In genomic region chr8:69956651-69957050, GRCm38 (mm10) we compare ENCODE assay signal across 26 mouse cellular contexts. TPM values are rescaled to one million over a fixed set of nuclear protein-coding genes. Genes with fewer than 3 reads are reported as not detected.
A peak's percentile ranks its signal among the peaks of the same experiment; 100 is the strongest.
DNase-seq lines count a peak whose midpoint lies in the region; TF ChIP-seq lines count a peak whose summit lies in the region.
"Had no signal": no experiment of that assay in that cellular context is flagged by ENCODE, and none has a peak within 500 bp of the region (broad histone marks: within the 10 kb centered on the region; RNA-seq: fewer than 3 reads in every experiment).

No protein-coding gene starts in this region.

- WGBS in heart, adult 2 months = 70% methylated on average over 2 of the region's 2 CpGs
- WGBS in heart, embryonic 10.5 days = 82% methylated on average over 2 of the region's 2 CpGs

- no peak for TF ChIP-seq CTCF in heart, adult 2 months (IDR thresholded peaks at IDR 0.05)
- no peak for TF ChIP-seq CTCF in testis, adult 2 months (IDR thresholded peaks at IDR 0.05; ENCODE audit: control insufficient read depth, insufficient read depth, insufficient replicate concordance, low read depth, low read length)

- no peak for TF ChIP-seq EP300 in heart, adult 2 months (IDR thresholded peaks at IDR 0.05; ENCODE audit: insufficient read depth, low read depth, low read length)

- no peak for TF ChIP-seq POLR2A in heart, adult 2 months (IDR thresholded peaks at IDR 0.05; ENCODE audit: insufficient read depth, low read depth, low read length)
- TF ChIP-seq POLR2A in testis, adult 2 months (IDR thresholded peaks at IDR 0.05; ENCODE audit: control insufficient read depth, low read depth, low read length) = no peak

- peak overlapping the region; percentile 66 for H3K27ac ChIP-seq in heart, adult 2 months
- no peak overlapping the region; the same call in 1 of the 2 replicates for H3K27ac ChIP-seq in heart, embryonic 10.5 days
- H3K27ac ChIP-seq in testis, adult 2 months (ENCODE audit: control insufficient read depth, insufficient read depth, low read depth, low read length) = peak overlapping the region; percentile 63; the same call in 1 of the 2 replicates
- H3K27ac ChIP-seq: left cerebral cortex, adult 2 months; liver, embryonic 13.5 days; macrophage; midbrain, embryonic 15.5 days; stomach, embryonic 15.5 days had no signal

- no peak overlapping the region for H3K9ac ChIP-seq in heart, adult 2 months (ENCODE audit: low read depth, low read length)
- H3K9ac ChIP-seq: kidney, embryonic 15.5 days; liver, embryonic 13.5 days; midbrain, embryonic 15.5 days; stomach, embryonic 15.5 days had no signal

- DNase-seq in heart, adult 2 months = no peak
- DNase-seq in heart, embryonic 10.5 days (ENCODE audit: low spot score) = no peak
- DNase-seq in testis, postnatal 10 days (ENCODE audit: low spot score) = no peak
- DNase-seq in adrenal gland, postnatal 36 days = peak; percentile 52 to 67
- DNase-seq in liver = no peak
- no peak for DNase-seq in thymus, postnatal 10 days (ENCODE audit: low spot score in 2 of 2)
- DNase-seq: cerebellum, adult 8-10 months; cerebellum, postnatal 25 days; gastrocnemius, postnatal 25 days; kidney, adult 18-20 months; kidney, postnatal 36 days; liver, embryonic 13.5 days; lung, adult 18-20 months; retina, postnatal 1 day; right cerebral cortex, postnatal 14 days; thymus, adult 18-20 months; thymus, postnatal 4 days had no signal

- H3K4me3 ChIP-seq in heart, adult 2 months = no peak overlapping the region
- no peak overlapping the region for H3K4me3 ChIP-seq in heart, embryonic 10.5 days
- peak overlapping the region; percentile 87 for H3K4me3 ChIP-seq in testis, adult 2 months (ENCODE audit: control insufficient read depth, low read depth, low read length)
- H3K4me3 ChIP-seq: kidney, embryonic 15.5 days; layer of hippocampus, adult 2 months; left cerebral cortex, adult 2 months; liver, embryonic 13.5 days; midbrain, embryonic 10.5 days; midbrain, embryonic 15.5 days; stomach, embryonic 15.5 days had no signal

- H3K9me3 ChIP-seq in heart, embryonic 10.5 days = no peaks in the 10 kb centered on the region
- H3K9me3 ChIP-seq: kidney, embryonic 15.5 days; liver, embryonic 13.5 days; midbrain, embryonic 10.5 days; midbrain, embryonic 15.5 days; stomach, embryonic 15.5 days had no signal

- H3K27me3 ChIP-seq in heart, adult 2 months (ENCODE audit: control insufficient read depth, insufficient read depth, low read length) = no peaks in the 10 kb centered on the region
- no peaks in the 10 kb centered on the region for H3K27me3 ChIP-seq in heart, embryonic 10.5 days (ENCODE audit: insufficient read depth, poor library complexity, severe bottlenecking)
- H3K27me3 ChIP-seq in testis, adult 2 months (ENCODE audit: control insufficient read depth, insufficient read depth, low read length) = no peaks in the 10 kb centered on the region
- H3K27me3 ChIP-seq: kidney, embryonic 15.5 days; liver, embryonic 13.5 days; midbrain, embryonic 15.5 days; stomach, embryonic 15.5 days had no signal

- peaks cover 18% of the 10 kb centered on the region for H3K79me2 ChIP-seq in heart, adult 2 months (replicated peaks; ENCODE audit: control insufficient read depth, insufficient read depth, low read length)

- H3K36me3 ChIP-seq in heart, adult 2 months (ENCODE audit: control insufficient read depth, insufficient read depth, low read length) = peaks cover 14% of the 10 kb centered on the region
- H3K36me3 ChIP-seq in heart, embryonic 10.5 days = no peaks in the 10 kb centered on the region
- H3K36me3 ChIP-seq in testis, adult 2 months (ENCODE audit: control insufficient read depth, insufficient read depth, low read length) = no peaks in the 10 kb centered on the region
- H3K36me3 ChIP-seq: liver, embryonic 13.5 days; midbrain, embryonic 15.5 days; stomach, embryonic 15.5 days had no signal

- H3K4me1 ChIP-seq in heart, adult 2 months (ENCODE audit: control insufficient read depth, insufficient read depth, low read length) = peaks cover 44% of the 10 kb centered on the region
- peaks cover 58% of the 10 kb centered on the region for H3K4me1 ChIP-seq in heart, embryonic 10.5 days
- H3K4me1 ChIP-seq in testis, adult 2 months (ENCODE audit: control insufficient read depth, insufficient read depth, low read length) = peaks cover 10% of the 10 kb centered on the region
- H3K4me1 ChIP-seq: midbrain, embryonic 15.5 days had no signal

- intact Hi-C loops in heart, adult 2 months (cut with DNase I) = loop anchor here (2.0 to 5.0 kb wide), 3 partner anchors 22 to 46 kb away; no protein-coding TSS in a partner anchor

RNA-seq across cellular contexts. Expression of gene Gatad2a, which starts 39.5 kb away (rescaled TPM):
- 10 to 100 TPM; 36.4 TPM for total RNA-seq in heart, adult 2 months (2021)
- polyA plus RNA-seq in heart, adult 2 months (2012; rRNA removed) = 23.7 and 24.7 TPM in 2 replicates
- 47.5 and 49.0 TPM in 2 replicates for polyA plus RNA-seq in heart, embryonic 10.5 days (2016; fragmentation: Nextera tagmentation; extraction: Ambion mirVana)
- 80.8 and 84.9 TPM in 2 replicates for polyA plus RNA-seq in testis, adult 2 months (2012; rRNA removed)
- total RNA-seq in adrenal gland, postnatal 36 days (2021) = 10 to 100 TPM; 93.2 to 94.3 TPM

RNA-seq across cellular contexts. Expression of gene Yjefn3, which starts 54.1 kb away (rescaled TPM):
- total RNA-seq in heart, adult 2 months (2021) = 10 to 100 TPM; 13.3 to 16.8 TPM
- 11.5 and 14.2 TPM in 2 replicates for polyA plus RNA-seq in heart, adult 2 months (2012; rRNA removed)
- polyA plus RNA-seq in heart, embryonic 10.5 days (2016; fragmentation: Nextera tagmentation; extraction: Ambion mirVana) = 6.7 and 8.7 TPM in 2 replicates
- 0.95 TPM in 2 replicates for polyA plus RNA-seq in testis, adult 2 months (2012; rRNA removed)
- total RNA-seq in adrenal gland, postnatal 36 days (2021) = 1 to 10 TPM; 1.9 to 2.7 TPM
- total RNA-seq: neutrophil, adult 5-6 weeks had no signal
- polyA plus RNA-seq: macrophage had no signal

RNA-seq across cellular contexts. Expression of gene Ndufa13, which starts 54.3 kb away (rescaled TPM):
- total RNA-seq in heart, adult 2 months (2021) = 100 to 1,000 TPM; 417 to 492 TPM
- 443 and 488 TPM in 2 replicates for polyA plus RNA-seq in heart, adult 2 months (2012; rRNA removed)
- 217 and 256 TPM in 2 replicates for polyA plus RNA-seq in heart, embryonic 10.5 days (2016; fragmentation: Nextera tagmentation; extraction: Ambion mirVana)
- polyA plus RNA-seq in testis, adult 2 months (2012; rRNA removed) = 122 and 131 TPM in 2 replicates
- total RNA-seq in adrenal gland, postnatal 36 days (2021) = 100 to 1,000 TPM; 166 to 176 TPM

RNA-seq across cellular contexts. Expression of gene Tssk6, which starts 54.7 kb away (rescaled TPM):
- total RNA-seq in heart, adult 2 months (2021) = under 1 TPM; 0.16 to 0.23 TPM
- polyA plus RNA-seq in heart, adult 2 months (2012; rRNA removed) = 0.23 and 0.49 TPM in 2 replicates
- polyA plus RNA-seq in heart, embryonic 10.5 days (2016; fragmentation: Nextera tagmentation; extraction: Ambion mirVana) = 2.7 and 2.9 TPM in 2 replicates
- polyA plus RNA-seq in testis, adult 2 months (2012; rRNA removed) = 844 and 936 TPM in 2 replicates
- under 1 TPM; 0.53 to 0.56 TPM for total RNA-seq in adrenal gland, postnatal 36 days (2021)
- total RNA-seq: gastrocnemius, postnatal 25 days had no signal

Comparison
In these comparisons a context has a peak if more than half of its experiments do, and no peak if none do; other contexts are left out.
1. DNase-seq: peak in adrenal gland, postnatal 36 days (2 of 2); none in heart, adult 2 months (0 of 2), heart, embryonic 10.5 days (single experiment), testis, postnatal 10 days (single experiment), liver (single experiment) and thymus, postnatal 10 days (0 of 2).